Mouse (Mus musculus) kidney, adult 11 months (tissue): ENCODE measurements around the gene Traf5.
A peak's percentile ranks its signal among the peaks of the same experiment; 100 is the strongest.

Experiments
- DNase-seq: peaks from one replicate; pipeline ENCODE4 v3.0.0; 2022

The Traf5 gene

GRCm38 (mm10) chr1:192091806-192092772 lies at the start of gene Traf5:
Traf5 (minus strand) TSS chr1:192092559.
- peak; percentile 97 for DNase-seq

- no peak for DNase-seq
These were observed 48.0 kb upstream of the Traf5 start for GRCm38 (mm10) chr1:192140313-192140712.

GRCm38 (mm10) chr1:192137926-192138910 lies 45.9 kb upstream of the Traf5 start, which contains the start of gene Rcor3:
Rcor3 (minus strand) TSS chr1:192138062.
- peak; percentile 91 for DNase-seq

- no peak for DNase-seq
These were observed 45.0 kb upstream of the Traf5 start for GRCm38 (mm10) chr1:192137291-192137925.

GRCm38 (mm10) chr1:192136561-192137290 lies 44.4 kb upstream of the Traf5 start:
- peak; percentile 88 for DNase-seq

GRCm38 (mm10) chr1:192130202-192130601 lies 37.8 kb upstream of the Traf5 start:
- DNase-seq = no peak

- no peak for DNase-seq
These were observed 36.0 kb upstream of the Traf5 start for GRCm38 (mm10) chr1:192128343-192128742.

GRCm38 (mm10) chr1:192125761-192126160 lies 33.4 kb upstream of the Traf5 start:
- DNase-seq = peak; percentile 70

GRCm38 (mm10) chr1:192116262-192116661 lies 23.9 kb upstream of the Traf5 start:
- no peak for DNase-seq

- no peak for DNase-seq
These were observed 23.0 kb upstream of the Traf5 start for GRCm38 (mm10) chr1:192115378-192115777.

- DNase-seq = peak; percentile 52
These were observed 16.8 kb upstream of the Traf5 start for GRCm38 (mm10) chr1:192109169-192109568.

- DNase-seq = peak; percentile 52
These were observed 15.0 kb upstream of the Traf5 start for GRCm38 (mm10) chr1:192107352-192107751.

GRCm38 (mm10) chr1:192105902-192106389 lies 13.6 kb upstream of the Traf5 start:
- no peak for DNase-seq

- DNase-seq = peak; percentile 83
These were observed 11.7 kb upstream of the Traf5 start for GRCm38 (mm10) chr1:192104021-192104420.

- peak; percentile 72 for DNase-seq
These were observed 10.8 kb upstream of the Traf5 start for GRCm38 (mm10) chr1:192103176-192103575.

GRCm38 (mm10) chr1:192101359-192101758 lies 9.0 kb upstream of the Traf5 start:
- DNase-seq = no peak

- no peak for DNase-seq
These were observed 8.4 kb upstream of the Traf5 start for GRCm38 (mm10) chr1:192100742-192101141.

GRCm38 (mm10) chr1:192095626-192096025 lies 3.3 kb upstream of the Traf5 start:
- DNase-seq = no peak

GRCm38 (mm10) chr1:192094451-192095170 lies 2.3 kb upstream of the Traf5 start:
- peak; percentile 68 for DNase-seq

GRCm38 (mm10) chr1:192092879-192093660 lies 711 bp upstream of the Traf5 start:
- peak; percentile 86 for DNase-seq
